Mouse (Mus musculus) hindbrain, embryonic 12.5 days (tissue): ENCODE data around the gene Bdh2. TPM values are rescaled to one million over a fixed set of nuclear protein-coding genes. Genes with fewer than 3 reads are reported as not detected.

Source experiments
- ATAC-seq: fragments of 200-750 bp; cut with Nextera tagmentation; 2 replicates; pipeline ENCODE4 v1.8.0; 2017; ENCODE audit warnings: moderate TSS enrichment; ENCODE audit not compliant: low FRiP score
- H3K27ac ChIP-seq: fragments of 300-500 bp; sonication (generic); 2 replicates; pipeline ENCODE4 v1.5.1; 2016; ENCODE audit warnings: mild to moderate bottlenecking
- H3K27me3 ChIP-seq: fragments of 300-500 bp; sonication (generic); 2 replicates; pipeline ENCODE4 v1.6.1; 2016; ENCODE audit warnings: mild to moderate bottlenecking
- H3K36me3 ChIP-seq: fragments of 300-500 bp; sonication (generic); 2 replicates; pipeline ENCODE4 v1.6.1; 2016; ENCODE audit warnings: mild to moderate bottlenecking
- H3K4me1 ChIP-seq: fragments of 300-500 bp; sonication (generic); 2 replicates; pipeline ENCODE4 v1.6.1; 2016
- H3K4me2 ChIP-seq: fragments of 300-500 bp; sonication (generic); replicated peaks from 2 replicates; pipeline ENCODE4 v1.6.1; 2016; ENCODE audit warnings: mild to moderate bottlenecking
- H3K4me3 ChIP-seq: fragments of 300-500 bp; sonication (generic); 2 replicates; pipeline ENCODE4 v1.5.1; 2016; ENCODE audit warnings: mild to moderate bottlenecking
- H3K9ac ChIP-seq: fragments of 300-500 bp; sonication (generic); 2 replicates; pipeline ENCODE4 v1.6.1; 2016; ENCODE audit warnings: mild to moderate bottlenecking, moderate library complexity
- H3K9me3 ChIP-seq: fragments of 300-500 bp; sonication (generic); replicated peaks from 2 replicates; pipeline ENCODE4 v1.6.1; 2016; ENCODE audit warnings: mild to moderate bottlenecking
- WGBS: fragments of 180-500 bp; shearing (Covaris S2); methylation state at CpG from one replicate; pipeline ENCODE4 v1.1.7; 2016; 5-methylcytosine and 5-hydroxymethylcytosine counted together
- polyA plus RNA-seq: library from polyadenylated mRNA; unstranded; fragments of >200 nt; fragmentation: Nextera tagmentation; extraction: Ambion mirVana; gene quantifications from 2 replicates; pipeline ENCODE4 v1.2.1, GENCODE M21; 2016

Bdh2 gene
- polyA plus RNA-seq, 1 experiment from 2014 or later, result 5.6 TPM

GRCm38 (mm10) chr3:135304566-135304965 lies 23.5 kb downstream of the Bdh2 start:
- H3K27ac ChIP-seq, result no peak overlapping the region
- no peak overlapping the region for H3K4me2 ChIP-seq
- H3K36me3 ChIP-seq, result no peaks in the 10 kb centered on the region
- H3K9me3 ChIP-seq, result no peaks in the 10 kb centered on the region
- H3K27me3 ChIP-seq, result peaks cover 2% of the 10 kb centered on the region; the same call in 1 of the 2 replicates
- H3K4me1 ChIP-seq, result peaks cover 22% of the 10 kb centered on the region
- no peak overlapping the region for H3K9ac ChIP-seq
- ATAC-seq, result peak; percentile 36; the same call in 1 of the 2 replicates
- WGBS, result 10% methylated on average over 9 of the region's 9 CpGs
- H3K4me3 ChIP-seq, result no peak overlapping the region

- no peaks in the 10 kb centered on the region for H3K9me3 ChIP-seq
- ATAC-seq, result peak; percentile 64
- 19% methylated on average over 20 of the region's 28 CpGs for WGBS
Observed at GRCm38 (mm10) chr3:135307411-135308259, 26.6 kb downstream of the Bdh2 start, which contains the start of gene Slc9b2. Gene Slc9b2 (plus strand): TSS chr3:135307700.

DNA sequence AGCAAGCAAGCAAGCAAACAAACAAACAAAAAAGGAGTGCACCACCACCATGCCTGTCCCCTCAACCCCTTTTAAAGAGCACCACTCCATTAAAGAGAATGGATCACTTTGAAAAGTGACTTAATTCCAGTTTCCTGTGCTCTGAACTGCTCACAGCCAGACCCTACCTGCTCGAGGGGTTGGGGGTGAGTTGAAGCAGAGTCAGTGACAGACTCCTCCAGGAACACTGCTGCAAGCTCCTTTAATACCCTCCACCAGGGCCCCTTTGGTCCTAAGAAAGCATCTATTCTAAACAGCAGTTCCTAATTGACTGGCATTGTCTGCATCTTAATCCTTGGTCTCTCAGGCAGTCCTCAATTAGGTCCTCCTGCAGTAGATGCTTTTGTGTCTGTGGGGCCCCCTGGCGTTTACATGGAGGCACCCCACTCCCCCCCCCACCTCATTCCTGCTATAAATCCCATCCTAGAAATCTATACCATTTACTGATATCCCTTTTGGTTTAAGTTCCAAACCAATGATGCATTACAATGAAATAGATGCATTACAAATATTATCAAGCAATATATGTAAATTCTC lies 32.0 kb downstream of the Bdh2 start:
- H3K4me2 ChIP-seq, result no peak overlapping the region
- no peak overlapping the region for H3K4me3 ChIP-seq
- H3K27ac ChIP-seq, result no peak overlapping the region
- peaks cover 2% of the 10 kb centered on the region; the same call in 1 of the 2 replicates for H3K27me3 ChIP-seq
- peaks cover under 1% of the 10 kb centered on the region; the same call in 1 of the 2 replicates for H3K4me1 ChIP-seq
- no peak overlapping the region for H3K9ac ChIP-seq
- no peak for ATAC-seq
- 0 out of 2 replicates have a peak, but pooled peaks cover 6% of the 10 kb centered on the region for H3K9me3 ChIP-seq
- H3K36me3 ChIP-seq, result no peaks in the 10 kb centered on the region
- 33% methylated on average over 2 of the region's 2 CpGs for WGBS

More at GRCm38 (mm10) chr3:135307411-135308259, 26.6 kb downstream of the Bdh2 start, which contains the start of gene Slc9b2:
- H3K4me1 ChIP-seq, result peaks cover 22% of the 10 kb centered on the region
- H3K27me3 ChIP-seq, result peaks cover 2% of the 10 kb centered on the region; the same call in 1 of the 2 replicates
- H3K4me3 ChIP-seq, result peak within 1 kb of the TSS; percentile 34
- H3K4me2 ChIP-seq, result peak within 1 kb of the TSS; percentile 66
- H3K27ac ChIP-seq, result no peak within 1 kb of the TSS
- no peaks in the 10 kb centered on the region for H3K36me3 ChIP-seq
- peak within 1 kb of the TSS; percentile 61 for H3K9ac ChIP-seq

DNA sequence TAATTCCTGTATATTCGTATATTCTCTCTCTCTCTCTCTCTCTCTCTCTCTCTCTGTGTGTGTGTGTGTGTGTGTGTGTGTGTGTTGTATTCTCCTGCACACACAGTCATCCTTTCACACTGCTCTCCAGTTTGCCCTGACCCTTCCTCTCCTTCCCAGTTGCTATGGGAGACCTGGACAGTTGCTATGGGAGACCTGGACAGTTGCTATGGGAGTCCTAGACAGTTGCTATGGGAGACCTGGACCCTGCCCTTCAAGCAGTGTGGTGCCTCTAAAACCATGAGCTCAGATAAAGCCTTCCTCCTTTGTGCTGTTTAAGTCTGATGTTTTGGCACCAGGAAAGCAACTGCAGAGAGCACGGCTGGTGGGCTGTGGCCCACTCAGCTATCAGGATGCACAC lies 32.7 kb downstream of the Bdh2 start:
- Histone ChIP-seq H3K9me3 (0 out of 2 replicates have a peak, but pooled peaks cover 6% of the 10 kb centered on the region), H3K4me1 (no peaks in the 10 kb centered on the region), H3K36me3 (no peaks in the 10 kb centered on the region), H3K4me2 (no peak overlapping the region), H3K27ac (no peak overlapping the region), H3K4me3 (no peak overlapping the region), H3K9ac (no peak overlapping the region), H3K27me3 (no peaks in the 10 kb centered on the region)
- 38% methylated on average over 2 of the region's 2 CpGs for WGBS
- ATAC-seq, result peak; percentile 73

DNA sequence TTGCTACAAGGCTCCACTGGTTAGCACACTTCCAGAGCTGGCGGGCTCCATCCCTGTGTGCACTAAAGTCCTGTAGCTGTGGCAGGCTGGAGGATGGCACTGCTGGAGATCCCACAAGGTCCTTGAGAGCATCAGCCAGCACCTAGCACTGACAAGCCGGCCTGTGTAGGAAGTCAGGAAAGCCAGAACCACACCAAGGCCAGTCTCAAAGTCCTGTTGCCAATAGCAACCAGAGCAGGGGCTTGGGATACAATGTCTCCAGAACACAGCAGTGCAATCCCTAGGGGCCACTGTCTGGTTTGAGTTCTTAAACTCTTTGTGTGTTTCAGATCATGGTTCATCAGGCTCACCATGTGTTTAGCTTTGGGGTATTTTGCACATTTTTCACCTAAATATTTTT lies 33.8 kb downstream of the Bdh2 start:
- no peak overlapping the region for H3K4me2 ChIP-seq
- no peaks in the 10 kb centered on the region for H3K4me1 ChIP-seq
- no peaks in the 10 kb centered on the region for H3K36me3 ChIP-seq
- WGBS, result 63% methylated on average over 2 of the region's 2 CpGs
- no peak overlapping the region for H3K4me3 ChIP-seq
- no peak overlapping the region for H3K27ac ChIP-seq
- no peak overlapping the region for H3K9ac ChIP-seq
- ATAC-seq, result 0 out of 2 replicates have a peak, but pooled peaks have one; percentile 35
- no peaks in the 10 kb centered on the region for H3K27me3 ChIP-seq
- 0 out of 2 replicates have a peak, but pooled peaks cover 6% of the 10 kb centered on the region for H3K9me3 ChIP-seq

DNA sequence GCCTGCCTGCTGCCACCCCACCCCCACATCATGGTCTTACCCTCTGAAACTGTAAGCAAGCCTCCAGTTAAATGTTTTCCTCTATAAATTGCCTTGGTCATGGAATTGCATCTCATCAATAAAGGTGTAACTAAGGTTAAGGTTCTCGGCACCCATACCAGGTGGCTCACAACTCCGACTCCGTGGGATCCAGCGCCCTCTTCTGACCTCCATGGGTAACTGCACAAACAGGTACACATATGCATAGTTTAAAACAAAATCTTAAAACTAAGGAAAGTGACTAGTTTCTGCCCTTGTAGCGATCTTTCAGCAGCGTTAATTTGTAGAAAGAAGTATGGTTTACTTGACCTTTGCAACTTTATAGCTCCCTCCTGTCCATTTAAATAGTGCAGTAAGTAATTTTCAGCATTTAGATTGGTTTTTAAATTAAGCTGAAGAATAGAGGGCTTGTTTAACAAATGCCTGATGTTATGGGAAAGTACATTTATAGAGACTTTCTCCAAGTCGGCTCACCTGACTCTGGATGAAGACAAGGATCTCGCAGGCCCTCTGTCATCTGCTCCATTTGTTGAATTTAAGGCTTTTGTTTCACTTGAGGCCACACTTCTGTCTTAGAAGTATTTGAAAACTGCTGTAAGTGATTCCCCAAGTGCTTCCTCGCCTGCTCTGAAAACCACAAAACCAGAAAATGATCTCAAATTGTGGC lies 34.9 kb downstream of the Bdh2 start:
- H3K27me3 ChIP-seq, result no peaks in the 10 kb centered on the region
- WGBS, result 90% methylated on average over 9 of the region's 9 CpGs
- no peak overlapping the region for H3K4me2 ChIP-seq
- H3K9ac ChIP-seq, result no peak overlapping the region
- H3K4me1 ChIP-seq, result no peaks in the 10 kb centered on the region
- H3K27ac ChIP-seq, result no peak overlapping the region
- ATAC-seq, result no peak
- 0 out of 2 replicates have a peak, but pooled peaks cover 6% of the 10 kb centered on the region for H3K9me3 ChIP-seq
- H3K4me3 ChIP-seq, result no peak overlapping the region
- H3K36me3 ChIP-seq, result no peaks in the 10 kb centered on the region

DNA sequence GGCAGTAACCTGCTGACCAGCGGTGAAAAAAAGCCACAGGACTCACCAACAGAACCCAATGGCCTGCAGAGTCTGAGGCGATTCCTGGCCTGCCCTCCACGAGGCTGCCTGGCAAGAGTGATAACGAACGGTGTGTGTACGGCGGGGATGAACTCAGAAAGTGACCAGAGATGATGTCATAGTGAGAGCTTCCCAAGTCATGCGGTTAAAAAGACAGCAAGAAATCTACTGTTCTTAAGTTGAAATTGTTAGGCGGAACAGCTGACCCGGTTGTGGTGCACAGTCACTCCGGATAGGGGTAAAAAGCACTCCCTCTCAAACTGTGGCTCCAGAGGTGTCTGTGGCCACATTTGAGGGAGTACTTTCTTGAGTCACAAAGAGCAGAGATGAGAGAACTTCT lies 37.3 kb downstream of the Bdh2 start:
- Histone ChIP-seq H3K27ac (no peak overlapping the region), H3K4me2 (no peak overlapping the region), H3K4me3 (no peak overlapping the region), H3K4me1 (no peaks in the 10 kb centered on the region), H3K9me3 (0 out of 2 replicates have a peak, but pooled peaks cover 6% of the 10 kb centered on the region), H3K9ac (no peak overlapping the region), H3K27me3 (no peaks in the 10 kb centered on the region), H3K36me3 (no peaks in the 10 kb centered on the region)
- WGBS, result 93% methylated on average over 11 of the region's 11 CpGs
- no peak for ATAC-seq

DNA sequence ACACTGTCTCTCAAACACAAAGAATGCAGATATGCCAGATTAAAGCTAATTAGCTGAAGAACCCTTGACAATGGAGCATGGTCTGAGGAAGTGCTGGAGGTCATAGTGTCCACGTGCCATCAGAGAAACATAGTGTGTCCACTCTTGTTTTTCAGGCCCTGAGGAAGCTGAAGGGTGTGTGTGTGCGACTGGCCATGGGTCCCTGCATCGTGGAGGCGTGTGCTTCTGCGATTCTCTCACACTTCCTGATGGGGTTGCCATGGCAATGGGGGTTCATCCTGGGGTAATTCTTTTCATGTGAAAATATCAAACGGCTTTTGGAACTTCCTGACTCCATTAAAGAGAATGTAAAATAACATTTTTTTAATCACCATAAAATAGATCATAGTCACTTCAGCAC lies 43.3 kb downstream of the Bdh2 start:
- peaks cover 4% of the 10 kb centered on the region; the same call in 1 of the 2 replicates for H3K4me1 ChIP-seq
- no peaks in the 10 kb centered on the region for H3K36me3 ChIP-seq
- no peak for ATAC-seq
- H3K9ac ChIP-seq, result no peak overlapping the region
- WGBS, result 28% methylated on average over 6 of the region's 6 CpGs
- H3K4me3 ChIP-seq, result no peak overlapping the region
- H3K27ac ChIP-seq, result no peak overlapping the region
- no peaks in the 10 kb centered on the region for H3K9me3 ChIP-seq
- H3K4me2 ChIP-seq, result no peak overlapping the region
- no peaks in the 10 kb centered on the region for H3K27me3 ChIP-seq

DNA sequence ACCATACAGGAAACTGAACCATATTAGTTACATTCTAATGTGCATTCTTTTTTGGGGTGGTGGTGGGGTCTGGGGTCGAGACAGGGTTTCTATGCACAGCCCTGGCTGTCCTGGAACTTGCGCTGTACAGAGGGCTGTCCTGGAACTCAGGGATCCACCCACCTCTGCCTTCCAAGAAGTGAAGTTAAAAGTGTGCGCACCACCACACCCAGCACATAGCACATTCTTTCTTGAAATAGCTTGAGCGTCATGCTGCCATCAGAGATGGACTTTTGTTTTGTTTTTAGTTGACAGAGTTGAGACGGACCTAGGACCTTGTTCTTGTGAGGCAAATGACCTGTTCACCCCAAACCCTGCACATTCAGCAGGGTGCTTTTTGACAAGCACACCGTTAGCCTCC lies 46.2 kb downstream of the Bdh2 start:
- no peaks in the 10 kb centered on the region for H3K27me3 ChIP-seq

DNA sequence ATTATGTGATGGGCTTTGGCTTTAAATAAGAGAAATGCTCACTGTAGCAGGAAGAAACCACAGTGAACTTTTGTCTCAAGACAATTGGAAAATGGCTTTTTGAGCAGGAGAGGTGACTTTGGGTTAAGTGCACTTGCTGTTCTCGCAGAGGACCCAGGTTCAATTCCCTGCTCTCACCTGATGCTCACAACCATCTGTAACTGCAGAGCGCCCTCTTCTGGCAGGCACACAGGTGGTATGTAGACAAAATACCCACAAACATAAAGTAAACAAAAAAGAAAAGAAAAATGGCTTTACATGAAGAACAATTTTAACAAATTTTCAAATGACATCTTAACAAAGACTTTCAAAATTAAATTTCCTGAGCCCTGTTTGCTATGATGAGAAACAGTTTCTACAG lies 46.6 kb downstream of the Bdh2 start:
- Histone ChIP-seq H3K9ac (no peak overlapping the region), H3K9me3 (no peaks in the 10 kb centered on the region), H3K4me3 (no peak overlapping the region), H3K36me3 (no peaks in the 10 kb centered on the region), H3K4me2 (no peak overlapping the region), H3K4me1 (peaks cover 4% of the 10 kb centered on the region; the same call in 1 of the 2 replicates), H3K27me3 (no peaks in the 10 kb centered on the region), H3K27ac (no peak overlapping the region)
- ATAC-seq, result no peak
- WGBS, result 49% methylated on average over 2 of the region's 2 CpGs

More for the DNA sequence above, 46.2 kb downstream of the Bdh2 start:
- no peak overlapping the region for H3K27ac ChIP-seq
- no peak overlapping the region for H3K9ac ChIP-seq
- ATAC-seq, result no peak
- no peak overlapping the region for H3K4me2 ChIP-seq
- no peaks in the 10 kb centered on the region for H3K36me3 ChIP-seq
- peaks cover 4% of the 10 kb centered on the region; the same call in 1 of the 2 replicates for H3K4me1 ChIP-seq
- WGBS, result 71% methylated on average over 6 of the region's 6 CpGs
- H3K4me3 ChIP-seq, result no peak overlapping the region
- H3K9me3 ChIP-seq, result no peaks in the 10 kb centered on the region

DNA sequence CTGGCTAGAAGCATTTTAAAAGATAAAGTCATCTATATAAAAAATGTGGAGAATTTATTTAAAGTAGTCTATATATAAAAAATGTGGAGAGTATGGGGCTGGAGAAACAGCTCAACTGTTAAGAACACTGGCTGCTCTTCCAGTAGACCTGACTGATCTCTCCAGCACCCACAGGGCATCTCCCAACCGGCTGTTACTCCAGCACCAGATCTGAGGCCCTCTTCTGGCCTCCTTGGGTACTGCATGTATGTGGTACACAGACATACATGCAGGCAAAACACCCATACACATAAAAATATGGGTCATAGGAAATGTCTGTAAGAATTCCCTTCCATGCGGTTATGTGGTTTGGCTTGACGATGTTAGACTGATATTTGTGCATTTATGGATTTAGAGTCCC lies 47.5 kb downstream of the Bdh2 start:
- Histone ChIP-seq H3K9me3 (no peaks in the 10 kb centered on the region), H3K4me2 (no peak overlapping the region), H3K9ac (no peak overlapping the region), H3K36me3 (no peaks in the 10 kb centered on the region), H3K27me3 (no peaks in the 10 kb centered on the region), H3K27ac (no peak overlapping the region), H3K4me1 (peaks cover 4% of the 10 kb centered on the region; the same call in 1 of the 2 replicates), H3K4me3 (no peak overlapping the region)
- ATAC-seq, result no peak
- 45% methylated on average over 3 of the region's 3 CpGs for WGBS

GRCm38 (mm10) chr3:135332691-135333090 lies 51.7 kb downstream of the Bdh2 start:
- H3K27ac ChIP-seq, result no peak overlapping the region
- no peak overlapping the region for H3K4me3 ChIP-seq
- H3K9ac ChIP-seq, result no peak overlapping the region
- no peak overlapping the region for H3K4me2 ChIP-seq
- H3K27me3 ChIP-seq, result no peaks in the 10 kb centered on the region
- H3K9me3 ChIP-seq, result no peaks in the 10 kb centered on the region
- no peaks in the 10 kb centered on the region for H3K36me3 ChIP-seq
- ATAC-seq, result no peak
- no peaks in the 10 kb centered on the region for H3K4me1 ChIP-seq
